Mouse (Mus musculus) forebrain, embryonic 16.5 days (tissue): Measurements from ENCODE around the gene Mrpl34. TPM values are rescaled to one million over a fixed set of nuclear protein-coding genes. Genes with fewer than 3 reads are reported as not detected.
"Not testable (repeated sequence)": the region's sequence is repeated elsewhere in the genome, so short reads cannot be mapped to it uniquely, and the experiment has no call there.

Source experiments
- ATAC-seq: fragments of 200-750 bp; cut with Nextera tagmentation; 2 replicates; pipeline ENCODE4 v1.8.0; 2017; ENCODE audit warnings: mild to moderate bottlenecking, moderate library complexity
- H3K27ac ChIP-seq: fragments of 300-500 bp; sonication (generic); 2 replicates; pipeline ENCODE4 v1.5.1; 2014; ENCODE audit warnings: low read length, control low read depth
- H3K27me3 ChIP-seq: fragments of 300-500 bp; sonication (generic); replicated peaks from 2 replicates; pipeline ENCODE4 v1.6.1; 2014; ENCODE audit warnings: low read length; ENCODE audit not compliant: control insufficient read depth, insufficient read depth
- H3K36me3 ChIP-seq: fragments of 300-500 bp; sonication (generic); 2 replicates; pipeline ENCODE4 v1.6.1; 2014; ENCODE audit not compliant: control insufficient read depth, insufficient read depth
- H3K4me1 ChIP-seq: fragments of 300-500 bp; sonication (generic); replicated peaks from 2 replicates; pipeline ENCODE4 v1.6.1; 2014; ENCODE audit warnings: low read length; ENCODE audit not compliant: control insufficient read depth, insufficient read depth
- H3K4me2 ChIP-seq: fragments of 300-500 bp; sonication (generic); 2 replicates; pipeline ENCODE4 v1.6.1; 2014; ENCODE audit warnings: mild to moderate bottlenecking, low read length, control low read depth
- H3K4me3 ChIP-seq: fragments of 300-500 bp; sonication (generic); replicated peaks from 2 replicates; pipeline ENCODE4 v1.5.1; 2014; ENCODE audit warnings: mild to moderate bottlenecking, low read length, control low read depth
- H3K9ac ChIP-seq: fragments of 300-500 bp; sonication (generic); replicated peaks from 2 replicates; pipeline ENCODE4 v1.6.1; 2014; ENCODE audit warnings: low read depth, low read length, control low read depth
- H3K9me3 ChIP-seq: fragments of 300-500 bp; sonication (generic); 2 replicates; pipeline ENCODE4 v1.6.1; 2016; ENCODE audit warnings: low read length; ENCODE audit not compliant: control insufficient read depth
- WGBS: fragments of 180-500 bp; shearing (Covaris S2); extraction: QIAGEN DNeasy Blood & Tissue Kit; methylation state at CpG from one replicate; pipeline ENCODE4 v1.1.7; 2014; 5-methylcytosine and 5-hydroxymethylcytosine counted together
- polyA plus RNA-seq: library from polyadenylated mRNA; unstranded; fragments of >200 nt; fragmentation: Nextera tagmentation; extraction: Ambion mirVana; gene quantifications from 2 replicates; pipeline ENCODE4 v1.2.1, GENCODE M21; 2015

Gene Mrpl34
- polyA plus RNA-seq = 173 and 178 TPM in 2 replicates

DNA sequence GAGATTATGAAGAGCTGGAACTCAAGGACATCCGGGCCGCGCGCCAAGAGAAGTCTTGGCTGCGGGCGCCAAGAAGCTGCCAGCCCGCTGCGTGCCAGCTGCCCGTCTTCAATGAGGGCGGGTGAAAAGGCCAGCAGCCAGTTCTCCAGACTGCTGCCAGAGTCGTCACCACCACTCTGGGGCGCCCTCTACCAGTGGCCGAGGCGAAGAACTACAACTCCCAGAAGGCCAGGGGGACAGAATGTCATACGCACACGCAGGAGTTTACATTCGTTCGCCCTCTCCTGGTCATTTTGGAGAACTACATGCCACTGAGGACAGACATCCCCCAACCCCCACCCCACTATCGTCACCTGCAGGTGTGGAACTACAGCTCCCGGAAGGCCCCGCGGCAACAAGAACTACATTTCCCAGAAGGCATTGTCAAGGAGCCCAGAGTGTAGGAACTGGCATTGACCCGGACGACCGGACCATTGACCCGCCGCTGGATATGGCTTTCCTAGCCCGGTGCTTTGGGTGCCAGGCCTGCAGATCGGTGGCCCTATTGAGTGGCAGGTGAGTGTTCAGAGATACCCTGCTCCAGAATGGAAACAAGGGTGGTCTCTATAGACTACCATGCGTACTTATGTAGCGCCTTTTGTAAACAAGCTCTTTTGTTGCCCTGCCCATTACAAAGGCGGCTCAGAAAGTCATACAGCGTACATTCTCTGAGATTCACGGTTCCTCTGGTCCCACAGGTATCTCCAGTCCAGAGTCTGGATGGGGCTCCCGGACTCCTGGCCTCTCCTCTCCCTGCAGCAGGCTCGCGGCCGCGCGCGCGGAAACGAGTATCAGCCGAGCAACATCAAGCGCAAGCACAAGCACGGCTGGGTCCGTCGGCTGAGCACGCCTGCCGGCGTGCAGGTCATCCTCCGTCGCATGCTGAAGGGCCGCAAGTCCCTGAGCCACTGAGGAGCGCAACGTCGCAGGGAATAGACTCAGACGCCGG lies at the start of gene Mrpl34:
Gene Mrpl34, plus strand, starts transcription at position 447 of the 988 bp plus-strand sequence.
- peak within 1 kb of the TSS; percentile 82 for H3K4me2 ChIP-seq
- peak within 1 kb of the TSS; percentile 55 for H3K4me3 ChIP-seq
- peaks cover 8% of the 10 kb centered on the region; the same call in 1 of the 2 replicates for H3K36me3 ChIP-seq
- H3K9me3 ChIP-seq = no peaks in the 10 kb centered on the region
- H3K9ac ChIP-seq = peak within 1 kb of the TSS; percentile 82
- H3K27ac ChIP-seq = peak within 1 kb of the TSS; percentile 88
- under 1% methylated on average over 59 of the region's 59 CpGs for WGBS
- peak; percentile 59 for ATAC-seq
- H3K27me3 ChIP-seq = no peaks in the 10 kb centered on the region
- peaks cover 48% of the 10 kb centered on the region for H3K4me1 ChIP-seq

DNA sequence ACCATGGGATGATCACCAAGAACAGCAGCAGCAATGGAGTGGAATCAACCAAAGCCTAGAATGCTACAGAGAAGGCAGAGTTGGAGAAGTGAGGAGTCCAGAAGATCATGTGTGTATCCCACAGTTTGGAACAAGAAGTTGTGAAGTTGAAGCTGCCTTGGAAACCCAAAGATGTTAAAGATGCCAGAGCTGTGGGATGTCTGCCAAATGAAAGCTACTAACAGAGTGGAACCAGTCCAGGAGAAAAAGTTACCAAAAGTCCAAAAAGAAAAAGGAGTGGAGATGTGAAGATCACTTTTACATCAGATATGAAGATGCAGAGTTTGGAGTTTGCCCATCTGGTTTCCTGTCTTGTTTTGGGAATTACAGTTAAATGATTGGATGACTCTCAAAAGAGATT lies 42.6 kb upstream of the Mrpl34 start:
- H3K4me1 ChIP-seq = no peaks in the 10 kb centered on the region
- no peaks in the 10 kb centered on the region for H3K36me3 ChIP-seq
- no peaks in the 10 kb centered on the region for H3K9me3 ChIP-seq
- H3K4me3 ChIP-seq = no peak overlapping the region
- H3K27ac ChIP-seq = no peak overlapping the region
- ATAC-seq = no peak
- H3K27me3 ChIP-seq = peaks cover 3% of the 10 kb centered on the region; the same call in 1 of the 2 replicates
- H3K9ac ChIP-seq = no peak overlapping the region
- no peak overlapping the region for H3K4me2 ChIP-seq

DNA sequence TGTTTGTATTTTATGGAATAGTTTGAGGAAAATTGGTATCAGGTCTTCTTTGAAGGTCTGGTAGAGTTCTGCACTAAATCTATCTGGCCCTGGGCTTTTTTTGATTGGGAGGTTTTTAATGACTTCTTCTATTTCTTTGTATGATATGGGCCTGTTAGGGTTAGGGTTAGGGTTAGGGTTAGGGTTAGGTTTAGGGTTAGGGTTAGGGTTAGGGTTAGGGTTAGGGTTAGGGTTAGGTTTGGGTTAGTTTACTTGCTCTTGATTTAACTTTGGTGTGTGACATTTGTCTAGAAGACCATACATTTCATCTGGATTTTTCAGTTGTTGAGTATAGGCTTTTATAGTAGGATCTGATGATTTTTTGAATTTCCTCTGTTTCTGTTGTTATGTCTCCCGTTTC lies 31.8 kb upstream of the Mrpl34 start:
- H3K9me3 ChIP-seq, H3K4me3 ChIP-seq, H3K9ac ChIP-seq, H3K4me2 ChIP-seq, H3K27ac ChIP-seq, H3K4me1 ChIP-seq, H3K27me3 ChIP-seq, H3K36me3 ChIP-seq, ATAC-seq: not testable (repeated sequence)
- 79% methylated on average over 1 of the region's 1 CpGs for WGBS

DNA sequence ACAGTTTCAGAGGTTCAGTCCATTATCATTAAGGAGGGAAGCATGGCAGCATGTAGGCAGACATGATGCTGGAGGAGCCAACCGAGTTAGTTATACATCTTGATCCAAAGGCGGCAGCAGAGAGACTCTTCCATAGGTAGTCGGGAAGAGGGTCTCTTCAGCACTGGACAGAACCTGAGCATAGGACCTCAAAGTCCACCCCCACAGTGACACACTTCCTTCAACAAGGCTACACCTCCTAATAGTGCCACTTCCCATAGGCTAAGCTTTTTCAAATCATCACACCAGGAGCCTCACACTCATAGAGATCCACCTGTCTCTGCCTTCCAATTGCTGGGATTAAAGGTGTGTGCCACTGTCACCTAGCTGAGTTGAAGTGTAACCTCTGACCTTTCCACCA lies 27.7 kb upstream of the Mrpl34 start:
- Histone ChIP-seq H3K9ac (no peak overlapping the region), H3K9me3 (no peaks in the 10 kb centered on the region), H3K4me1 (no peaks in the 10 kb centered on the region), H3K4me2 (no peak overlapping the region), H3K4me3 (no peak overlapping the region), H3K36me3 (no peaks in the 10 kb centered on the region), H3K27ac (no peak overlapping the region), H3K27me3 (no peaks in the 10 kb centered on the region; the same call in 1 of the 2 replicates)
- ATAC-seq = no peak
- 63% methylated on average over 3 of the region's 3 CpGs for WGBS

DNA sequence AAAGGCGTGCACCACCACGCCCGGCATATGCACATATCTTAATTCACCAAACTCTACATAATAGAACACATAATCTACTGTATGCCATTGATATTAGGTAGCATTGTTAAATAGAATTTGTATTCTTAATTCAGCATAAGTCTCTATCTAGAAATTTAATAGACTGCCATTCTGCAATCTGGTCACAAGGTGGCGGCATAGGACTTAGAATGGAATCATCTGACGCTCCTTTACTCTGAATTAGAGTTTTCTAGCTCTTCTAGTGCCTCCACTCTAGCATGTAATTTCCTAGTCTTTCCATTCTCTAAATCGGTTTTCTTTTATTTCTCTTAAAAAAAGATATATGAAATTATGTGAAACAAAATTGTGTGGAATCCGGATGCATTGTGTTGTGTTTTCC lies 23.4 kb upstream of the Mrpl34 start:
- Histone ChIP-seq H3K4me3 (no peak overlapping the region), H3K9me3 (no peaks in the 10 kb centered on the region), H3K9ac (no peak overlapping the region), H3K27ac (no peak overlapping the region), H3K36me3 (no peaks in the 10 kb centered on the region), H3K4me1 (no peaks in the 10 kb centered on the region), H3K4me2 (no peak overlapping the region), H3K27me3 (no peaks in the 10 kb centered on the region; the same call in 1 of the 2 replicates)
- peak; percentile 69 for ATAC-seq
- 0% methylated on average over 7 of the region's 7 CpGs for WGBS

DNA sequence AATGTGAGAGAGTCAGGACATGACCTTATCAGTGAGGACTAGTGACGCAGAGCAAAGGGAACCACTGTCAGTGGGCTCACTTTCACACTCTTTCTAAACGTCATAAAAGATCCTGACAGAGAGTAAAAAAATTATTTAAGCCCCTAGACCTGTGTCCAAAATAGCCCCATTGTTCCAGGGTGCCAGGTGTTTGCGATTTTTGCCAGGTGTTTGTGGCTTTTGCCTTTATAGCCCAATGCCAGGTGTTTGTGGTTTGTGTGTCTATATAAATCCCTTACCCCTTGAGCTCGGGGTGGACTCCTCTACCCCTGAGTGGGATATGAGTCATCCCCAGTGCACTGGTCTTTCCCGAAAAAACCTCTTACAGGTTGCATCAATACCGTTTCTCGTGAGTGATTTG lies 19.7 kb upstream of the Mrpl34 start:
- no peak overlapping the region for H3K4me3 ChIP-seq
- no peaks in the 10 kb centered on the region; the same call in 1 of the 2 replicates for H3K27me3 ChIP-seq
- no peak overlapping the region for H3K4me2 ChIP-seq
- no peaks in the 10 kb centered on the region for H3K36me3 ChIP-seq
- 88% methylated on average over 7 of the region's 7 CpGs for WGBS
- ATAC-seq = no peak
- H3K27ac ChIP-seq = no peak overlapping the region
- H3K9me3 ChIP-seq = no peaks in the 10 kb centered on the region
- H3K9ac ChIP-seq = no peak overlapping the region
- no peaks in the 10 kb centered on the region for H3K4me1 ChIP-seq

DNA sequence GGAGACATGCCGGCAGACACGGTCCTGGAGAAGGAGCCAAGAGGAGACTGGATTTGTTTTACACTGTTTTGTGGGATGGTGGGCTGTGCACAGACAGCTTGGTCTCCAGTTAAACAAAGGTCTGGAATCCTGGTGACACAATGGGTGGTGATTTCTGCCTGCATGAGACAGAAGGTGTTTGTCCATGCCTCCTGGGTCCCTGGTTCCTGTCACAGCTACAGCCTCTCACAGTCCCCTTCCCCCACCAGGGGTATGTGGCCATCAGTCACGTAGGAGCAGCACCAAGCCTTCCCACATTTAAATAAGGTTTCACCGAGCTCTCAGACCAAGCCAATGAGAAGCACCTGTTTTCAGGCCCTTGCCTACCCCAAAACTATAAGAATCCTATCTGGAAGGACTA lies 13.4 kb upstream of the Mrpl34 start:
- no peaks in the 10 kb centered on the region for H3K4me1 ChIP-seq
- H3K9ac ChIP-seq = no peak overlapping the region
- H3K27ac ChIP-seq = no peak overlapping the region
- no peaks in the 10 kb centered on the region for H3K27me3 ChIP-seq
- whole genome bisulfite sequencing = 66% methylated on average over 4 of the region's 4 CpGs
- no peaks in the 10 kb centered on the region for H3K36me3 ChIP-seq
- no peak for ATAC-seq
- no peak overlapping the region for H3K4me3 ChIP-seq
- no peaks in the 10 kb centered on the region for H3K9me3 ChIP-seq
- H3K4me2 ChIP-seq = no peak overlapping the region

DNA sequence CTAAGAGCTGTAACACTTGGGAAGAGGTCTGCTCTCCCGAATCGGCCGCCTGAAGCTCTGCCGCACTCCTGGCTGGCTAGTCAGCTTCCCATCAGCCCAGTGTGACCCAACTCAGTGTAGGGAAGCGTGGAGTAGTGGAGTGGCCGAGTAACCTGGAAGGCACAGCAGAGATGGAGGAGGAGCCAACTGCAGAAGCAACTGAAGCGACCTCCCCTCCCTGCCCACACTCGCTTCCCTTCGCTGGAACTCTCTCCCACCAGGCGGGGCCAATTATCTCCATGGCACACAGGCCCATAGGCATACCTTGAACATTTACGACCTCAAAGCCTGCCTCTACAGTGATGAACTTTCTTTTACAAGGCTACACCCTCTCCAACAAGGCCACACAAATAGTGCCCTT lies 13.0 kb upstream of the Mrpl34 start:
- H3K27me3 ChIP-seq = no peaks in the 10 kb centered on the region

DNA sequence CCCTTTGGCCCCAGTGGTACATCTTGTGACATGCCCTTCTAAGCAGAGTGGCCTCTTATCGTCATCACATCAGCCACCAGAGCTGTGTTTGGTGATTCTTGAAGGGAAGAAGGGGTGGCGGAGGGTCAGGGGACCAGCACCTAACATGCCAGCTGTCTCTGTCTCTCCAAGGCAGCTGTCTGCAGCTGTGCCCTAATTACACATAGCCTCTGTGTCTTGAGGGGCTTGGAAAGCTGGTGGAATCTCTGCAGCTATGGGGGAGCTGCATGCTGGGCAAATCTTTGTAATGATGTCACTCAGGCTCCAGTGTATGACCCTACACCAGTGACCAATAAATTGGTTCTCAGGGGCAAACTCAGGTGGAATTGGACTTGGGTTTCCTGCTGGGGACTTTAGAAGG lies 12.1 kb upstream of the Mrpl34 start:
- Histone ChIP-seq H3K27me3 (no peaks in the 10 kb centered on the region), H3K9ac (no peak overlapping the region), H3K27ac (no peak overlapping the region), H3K9me3 (no peaks in the 10 kb centered on the region), H3K36me3 (peaks cover 6% of the 10 kb centered on the region), H3K4me3 (no peak overlapping the region), H3K4me1 (no peaks in the 10 kb centered on the region), H3K4me2 (no peak overlapping the region)
- no peak for ATAC-seq
- 90% methylated on average over 2 of the region's 2 CpGs for WGBS

More for the DNA sequence above, 13.0 kb upstream of the Mrpl34 start:
- H3K4me2 ChIP-seq = no peak overlapping the region
- no peak for ATAC-seq
- no peaks in the 10 kb centered on the region for H3K9me3 ChIP-seq
- H3K4me3 ChIP-seq = no peak overlapping the region
- H3K27ac ChIP-seq = no peak overlapping the region
- no peaks in the 10 kb centered on the region for H3K4me1 ChIP-seq
- no peaks in the 10 kb centered on the region for H3K36me3 ChIP-seq
- H3K9ac ChIP-seq = no peak overlapping the region
- 58% methylated on average over 11 of the region's 11 CpGs for WGBS
